Mouse (Mus musculus): ENCODE measurements around the gene Gm8104. TPM values are rescaled to one million over a fixed set of nuclear protein-coding genes. Genes with fewer than 3 reads are reported as not detected.
"Not testable (repeated sequence)": the region's sequence is repeated elsewhere in the genome, so short reads cannot be mapped to it uniquely, and the experiment has no call there.

Gm8104 gene
- not detected in 2 replicates for polyA plus RNA-seq (2011; ENCODE audit: insufficient read depth, insufficient read length, low replicate concordance, missing spikeins)

DNA sequence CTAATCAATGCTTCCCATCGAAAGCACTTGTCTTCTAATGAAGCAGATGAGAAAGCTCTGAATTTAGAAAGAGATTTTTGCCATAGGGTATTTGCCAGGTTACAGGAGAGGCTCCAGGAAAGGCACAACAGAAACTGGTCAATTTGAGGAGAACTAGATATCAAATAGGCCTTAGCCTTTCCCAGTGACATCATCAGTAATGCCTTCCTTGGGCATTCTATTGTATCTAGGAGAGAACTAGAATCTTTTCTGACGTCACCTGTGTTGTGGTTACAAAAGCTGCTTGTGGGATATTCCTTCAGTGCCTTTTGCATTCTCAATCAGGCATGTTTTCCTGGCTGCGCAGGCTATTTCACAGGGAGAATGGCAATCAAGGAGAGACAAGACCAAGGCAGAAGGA lies at the start of gene Gm8104:
Gene Gm8104 (plus strand): TSS at position 301 of the 400 bp plus-strand sequence.
- not testable (repeated sequence) for H3K4me1 ChIP-seq (ENCODE audit: control insufficient read depth, insufficient read depth, low read length); H3K27ac ChIP-seq (ENCODE audit: control insufficient read depth, insufficient read depth, low read depth, low read length, poor library complexity)
- 58% methylated on average over 3 of the region's 3 CpGs for WGBS

DNA sequence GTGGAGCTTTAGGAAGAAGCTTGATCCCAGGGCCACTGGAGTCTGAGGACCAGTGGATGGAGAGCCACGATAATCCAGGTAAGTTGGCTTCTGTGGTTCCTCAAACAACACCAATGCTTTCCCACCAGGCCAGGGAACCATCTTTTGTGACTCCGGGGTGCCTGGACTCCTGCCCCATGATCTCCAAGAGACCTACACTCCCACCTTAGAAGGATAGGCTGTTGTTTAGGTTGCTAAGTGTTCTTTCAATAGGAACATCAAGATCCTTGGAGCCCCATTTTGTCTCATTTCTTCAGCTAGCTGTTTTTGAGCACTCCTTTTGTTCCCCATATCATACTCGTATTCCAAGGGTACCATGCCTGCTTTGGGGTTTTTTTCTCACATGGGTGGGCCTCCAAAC lies 42.3 kb upstream of the Gm8104 start:
- H3K4me3 ChIP-seq (replicated peaks; ENCODE audit: control insufficient read depth, low read depth, low read length); H3K27ac ChIP-seq (ENCODE audit: control insufficient read depth, insufficient read depth, low read depth, low read length, poor library complexity); H3K4me1 ChIP-seq (ENCODE audit: control insufficient read depth, insufficient read depth, low read length): not testable (repeated sequence)
- WGBS: 72% methylated on average over 3 of the region's 3 CpGs

More for the DNA sequence above, at the start of gene Gm8104:
- H3K4me3 ChIP-seq (replicated peaks; ENCODE audit: control insufficient read depth, low read depth, low read length): not testable (repeated sequence)

DNA sequence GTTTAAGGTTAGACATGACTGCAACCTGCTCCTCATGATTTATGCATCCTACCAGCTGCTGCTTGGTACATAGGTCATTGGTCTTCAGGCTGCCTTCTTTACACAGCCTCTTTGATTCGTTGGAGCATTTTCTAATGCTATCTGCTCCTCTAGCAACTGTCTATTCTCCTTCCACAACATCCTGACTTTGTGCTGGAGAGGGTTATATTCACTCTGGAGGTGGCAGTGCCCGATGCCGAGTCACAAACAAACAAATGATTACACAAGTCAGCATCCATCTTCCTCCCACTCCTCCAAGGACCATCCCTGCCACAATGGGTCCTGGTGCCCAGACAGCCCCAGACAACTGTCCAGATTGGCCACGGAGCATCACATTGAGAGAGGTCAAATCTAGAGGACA lies 40.2 kb upstream of the Gm8104 start:
- H3K4me3 ChIP-seq (replicated peaks; ENCODE audit: control insufficient read depth, low read depth, low read length); H3K27ac ChIP-seq (ENCODE audit: control insufficient read depth, insufficient read depth, low read depth, low read length, poor library complexity); H3K4me1 ChIP-seq (ENCODE audit: control insufficient read depth, insufficient read depth, low read length): not testable (repeated sequence)
- WGBS: 59% methylated on average over 4 of the region's 4 CpGs

- H3K27ac ChIP-seq (ENCODE audit: control insufficient read depth, insufficient read depth, low read depth, low read length, poor library complexity); H3K4me1 ChIP-seq (ENCODE audit: control insufficient read depth, insufficient read depth, low read length); H3K4me3 ChIP-seq (replicated peaks; ENCODE audit: control insufficient read depth, low read depth, low read length): not testable (repeated sequence)
- WGBS: 80% methylated on average over 2 of the region's 2 CpGs
Observed at GRCm38 (mm10) chr14:43076543-43076942, 23.9 kb upstream of the Gm8104 start, which contains the start of gene Gm8094. Gm8094 (minus strand) TSS chr14:43076643.

DNA sequence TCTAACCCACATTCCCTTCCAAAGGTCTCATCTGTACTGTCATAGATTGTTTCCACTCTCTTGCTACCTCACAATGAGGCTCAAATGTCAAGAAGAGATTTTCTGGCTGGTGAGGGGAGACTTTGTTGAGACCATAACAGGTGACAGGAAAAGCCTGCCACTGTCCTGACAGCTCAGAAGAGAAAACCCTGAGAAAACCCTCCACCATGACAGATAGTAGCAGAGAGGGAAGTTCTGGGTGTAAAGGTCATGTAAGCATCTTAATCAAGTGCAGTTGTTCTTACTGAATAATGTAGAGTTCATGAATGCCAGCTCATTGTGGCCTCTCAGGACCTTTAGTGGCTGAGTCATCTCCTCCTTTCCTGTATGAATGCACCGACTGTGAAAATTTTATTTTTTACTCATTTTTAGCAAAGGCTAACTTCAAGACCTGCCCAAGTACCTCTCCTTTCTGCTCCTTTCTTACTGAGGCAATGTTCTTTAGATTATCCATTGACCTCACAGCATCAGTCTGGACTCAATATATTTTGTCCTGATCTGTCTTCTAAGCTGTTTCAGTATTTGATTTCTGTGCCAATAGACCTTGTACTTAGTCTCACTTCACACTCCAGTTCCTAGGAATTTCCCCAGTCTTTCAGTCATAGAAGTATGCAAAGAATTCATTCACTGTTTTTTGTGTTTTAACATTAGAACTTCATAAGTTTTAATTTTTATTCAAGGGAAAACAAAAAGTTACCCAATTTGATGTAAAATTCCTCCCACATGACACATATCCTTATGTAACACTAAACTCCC lies 15.3 kb upstream of the Gm8104 start:
- not testable (repeated sequence) for H3K4me3 ChIP-seq (replicated peaks; ENCODE audit: control insufficient read depth, low read depth, low read length)
- 67% methylated on average over 1 of the region's 1 CpGs for WGBS

GRCm38 (mm10) chr14:43089103-43089919 lies 11.1 kb upstream of the Gm8104 start:
- H3K4me3 ChIP-seq (replicated peaks; ENCODE audit: control insufficient read depth, low read depth, low read length); H3K4me1 ChIP-seq (ENCODE audit: control insufficient read depth, insufficient read depth, low read length); H3K27ac ChIP-seq (ENCODE audit: control insufficient read depth, insufficient read depth, low read depth, low read length, poor library complexity): not testable (repeated sequence)
- WGBS: 59% methylated on average over 1 of the region's 14 CpGs

More for the DNA sequence above, 15.3 kb upstream of the Gm8104 start:
- H3K4me1 ChIP-seq (ENCODE audit: control insufficient read depth, insufficient read depth, low read length); H3K27ac ChIP-seq (ENCODE audit: control insufficient read depth, insufficient read depth, low read depth, low read length, poor library complexity): not testable (repeated sequence)

GRCm38 (mm10) chr14:43119673-43120072 lies 19.3 kb downstream of the Gm8104 start:
- H3K4me1 ChIP-seq (ENCODE audit: control insufficient read depth, insufficient read depth, low read length); H3K27ac ChIP-seq (ENCODE audit: control insufficient read depth, insufficient read depth, low read depth, low read length, poor library complexity); H3K4me3 ChIP-seq (replicated peaks; ENCODE audit: control insufficient read depth, low read depth, low read length): not testable (repeated sequence)
- WGBS: 92% methylated on average over 3 of the region's 3 CpGs

DNA sequence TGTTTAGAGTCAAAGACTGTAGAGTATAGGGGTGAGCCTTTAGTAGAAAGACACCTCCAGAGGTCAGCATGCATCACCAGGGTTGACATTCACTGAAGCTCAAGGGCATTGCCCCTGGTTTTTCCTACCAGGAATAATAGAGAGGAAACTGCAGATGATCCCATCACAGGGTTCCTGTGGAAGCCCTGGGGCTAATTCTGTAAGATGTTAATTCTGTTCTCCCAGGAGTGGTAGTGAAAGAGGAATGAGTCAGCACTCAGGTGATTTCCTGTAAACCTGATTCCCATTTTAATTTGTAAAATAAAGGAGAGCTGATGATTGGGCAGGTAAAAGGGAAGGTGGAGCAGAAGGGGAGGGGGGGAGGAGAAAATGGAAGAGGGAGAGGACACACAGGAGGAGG lies 25.9 kb downstream of the Gm8104 start:
- not testable (repeated sequence) for H3K4me3 ChIP-seq (replicated peaks; ENCODE audit: control insufficient read depth, low read depth, low read length); H3K4me1 ChIP-seq (ENCODE audit: control insufficient read depth, insufficient read depth, low read length); H3K27ac ChIP-seq (ENCODE audit: control insufficient read depth, insufficient read depth, low read depth, low read length, poor library complexity)

Other genes with a start within 250 kb of the Gm8104 start
- gene Gm21977, start 247.1 kb upstream of the Gm8104 start, polyA plus RNA-seq (2011; ENCODE audit: insufficient read depth, insufficient read length, low replicate concordance, missing spikeins): not detected in 2 replicates
- not detected in 2 replicates for gene Gm8082, start 107.0 kb upstream of the Gm8104 start, polyA plus RNA-seq (2011; ENCODE audit: insufficient read depth, insufficient read length, low replicate concordance, missing spikeins)
- not detected in 2 replicates for gene Gm10376, start 85.0 kb upstream of the Gm8104 start, polyA plus RNA-seq (2011; ENCODE audit: insufficient read depth, insufficient read length, low replicate concordance, missing spikeins)
- not detected in 2 replicates for gene Gm8094, start 24.0 kb upstream of the Gm8104 start, polyA plus RNA-seq (2011; ENCODE audit: insufficient read depth, insufficient read length, low replicate concordance, missing spikeins)
- gene Gm7233, start 79.3 kb downstream of the Gm8104 start, polyA plus RNA-seq (2011; ENCODE audit: insufficient read depth, insufficient read length, low replicate concordance, missing spikeins): not detected in 2 replicates
- not detected in 2 replicates for gene Gm8122, start 134.7 kb downstream of the Gm8104 start, polyA plus RNA-seq (2011; ENCODE audit: insufficient read depth, insufficient read length, low replicate concordance, missing spikeins)
- gene Gm8126, start 158.0 kb downstream of the Gm8104 start, polyA plus RNA-seq (2011; ENCODE audit: insufficient read depth, insufficient read length, low replicate concordance, missing spikeins): not detected in 2 replicates
- gene Gm9732, start 174.4 kb downstream of the Gm8104 start, polyA plus RNA-seq (2011; ENCODE audit: insufficient read depth, insufficient read length, low replicate concordance, missing spikeins): not detected in 2 replicates
- not detected in 2 replicates for gene Gm8127, start 193.2 kb downstream of the Gm8104 start, polyA plus RNA-seq (2011; ENCODE audit: insufficient read depth, insufficient read length, low replicate concordance, missing spikeins)
- not detected in 2 replicates for gene 1700001F09Rik, start 247.2 kb downstream of the Gm8104 start, polyA plus RNA-seq (2011; ENCODE audit: insufficient read depth, insufficient read length, low replicate concordance, missing spikeins)

All from bone marrow, adult 2 months (tissue).